Mouse (Mus musculus) ES-E14 (cell line): ENCODE results near the gene Ranbp2. TPM values are rescaled to one million over a fixed set of nuclear protein-coding genes. Genes with fewer than 3 reads are reported as not detected.

Experiments
- DNase-seq: peaks from one replicate; pipeline ENCODE4 v3.0.0-alpha.2; 2013; ENCODE audit warnings: low read depth, low spot score
- H3K27ac ChIP-seq: 2 replicates; pipeline ENCODE4 v1.5.1; 2012; ENCODE audit warnings: low read depth, mild to moderate bottlenecking, low read length, moderate library complexity, mixed read lengths; ENCODE audit not compliant: poor library complexity, insufficient read depth, severe bottlenecking
- H3K36me3 ChIP-seq: 2 replicates; pipeline ENCODE4 v1.6.1; 2012; ENCODE audit warnings: mild to moderate bottlenecking, low read length, moderate library complexity, mixed read lengths; ENCODE audit not compliant: control insufficient read depth, poor library complexity, insufficient read depth, severe bottlenecking
- H3K4me1 ChIP-seq, 2 experiments: fragments of 150-350 bp in 1 of 2; sonication (generic) in 1 of 2; 2 replicates each; pipeline ENCODE4 v1.6.1; 2012; ENCODE audit warnings: low read length in 2 of 2, mild to moderate bottlenecking in 1 of 2, mixed read lengths in 1 of 2; ENCODE audit not compliant: control insufficient read depth in 2 of 2, insufficient read depth in 2 of 2, poor library complexity in 1 of 2
- H3K4me3 ChIP-seq, 2 experiments: fragments of 150-350 bp in 1 of 2; sonication (generic) in 1 of 2; 2 replicates each; pipeline ENCODE4 v1.5.1; 2012; ENCODE audit warnings: low read length in 2 of 2, low read depth in 1 of 2, mild to moderate bottlenecking in 1 of 2, mixed read lengths in 1 of 2; ENCODE audit not compliant: insufficient read depth in 1 of 2, poor library complexity in 1 of 2, severe bottlenecking in 1 of 2
- H3K9ac ChIP-seq: 2 replicates; pipeline ENCODE4 v1.6.1; 2012; ENCODE audit warnings: low read depth, mild to moderate bottlenecking, low read length, mixed read lengths; ENCODE audit not compliant: poor library complexity, insufficient read depth, severe bottlenecking
- H3K9me3 ChIP-seq: fragments of 150-350 bp; sonication (generic); 2 replicates; pipeline ENCODE4 v1.6.1; 2012; ENCODE audit warnings: low read depth, mild to moderate bottlenecking, low read length; ENCODE audit not compliant: control insufficient read depth, insufficient read depth
- CHD2 ChIP-seq: IDR thresholded peaks from 2 replicates; pipeline ENCODE4 v1.6.1; 2014; ENCODE audit warnings: mild to moderate bottlenecking, low read depth, low read length, inconsistent platforms
- HCFC1 ChIP-seq: IDR thresholded peaks from 2 replicates; pipeline ENCODE4 v1.6.1; 2012; ENCODE audit warnings: low read length, inconsistent platforms, borderline replicate concordance; ENCODE audit not compliant: insufficient read depth
- MAFK ChIP-seq: IDR thresholded peaks from 2 replicates; pipeline ENCODE4 v1.6.1; 2014; ENCODE audit warnings: mild to moderate bottlenecking, low read depth, low read length, inconsistent platforms; ENCODE audit not compliant: insufficient read depth
- ZC3H11A ChIP-seq: IDR thresholded peaks from 2 replicates; pipeline ENCODE4 v1.6.1; 2012; ENCODE audit warnings: low read depth, mild to moderate bottlenecking, inconsistent platforms, low read length, borderline replicate concordance
- ZNF384 ChIP-seq: IDR thresholded peaks from 2 replicates; pipeline ENCODE4 v1.6.1; 2012; ENCODE audit warnings: low read depth, low read length, inconsistent platforms
- in situ Hi-C, 2 experiments: fragments of 600-800 bp; cut with MboI; formaldehyde crosslinking; loops; one replicate each; pipeline ENCODE4 v1.15.1; 2025; ENCODE audit warnings: low sequenced_read_pairs in 2 of 2, inconsistent platforms in 1 of 2; ENCODE audit not compliant: unreplicated experiment in 2 of 2
- total RNA-seq: library from RNA; depleted of rRNA; stranded (reverse); fragments of 300-350 nt; gene quantifications from 2 replicates; pipeline ENCODE4 v1.2.3, GENCODE M21; 2012

Gene Ranbp2
- total RNA-seq, 1 experiment, result 124 TPM

- peaks cover 10% of the 10 kb centered on the region for H3K36me3 ChIP-seq
- DNase-seq, result no peak
- no peak overlapping the region for H3K4me3 ChIP-seq
- no peak for TF ChIP-seq ZNF384
- TF ChIP-seq ZC3H11A, result no peak
- TF ChIP-seq HCFC1, result no peak
- TF ChIP-seq MAFK, result no peak
- no peak for TF ChIP-seq CHD2
- H3K9ac ChIP-seq, result no peak overlapping the region
- no peak overlapping the region for H3K27ac ChIP-seq
- in situ Hi-C loops, result loop anchor here in 1 of 2 experiments (25.0 kb wide), 1 partner anchor 966 kb away; no protein-coding TSS in a partner anchor
- no peaks in the 10 kb centered on the region for H3K9me3 ChIP-seq
- H3K4me1 ChIP-seq, result no peaks in the 10 kb centered on the region
These were observed 31.4 kb downstream of the Ranbp2 start for GRCm38 (mm10) chr10:58478071-58478578.

- H3K36me3 ChIP-seq, result peaks cover 12% of the 10 kb centered on the region
- no peak for TF ChIP-seq ZNF384
- TF ChIP-seq HCFC1, result no peak
- no peak for TF ChIP-seq MAFK
- TF ChIP-seq CHD2, result no peak
- no peak for TF ChIP-seq ZC3H11A
These were observed 33.3 kb downstream of the Ranbp2 start for GRCm38 (mm10) chr10:58479954-58480490.

GRCm38 (mm10) chr10:58491031-58491430, 44.3 kb downstream of the Ranbp2 start:
- no peaks in the 10 kb centered on the region for H3K9me3 ChIP-seq
- peaks cover 12% of the 10 kb centered on the region for H3K36me3 ChIP-seq
- H3K4me3 ChIP-seq, result no peak overlapping the region
- TF ChIP-seq ZNF384 (no peak), CHD2 (no peak), HCFC1 (no peak), ZC3H11A (no peak), MAFK (no peak)
- no peak for DNase-seq
- in situ Hi-C loops, result loop anchor here in 1 of 2 experiments (25.0 kb wide), 1 partner anchor 979 kb away; no protein-coding TSS in a partner anchor
- no peak overlapping the region for H3K9ac ChIP-seq
- no peak overlapping the region for H3K27ac ChIP-seq
- no peaks in the 10 kb centered on the region for H3K4me1 ChIP-seq

More at GRCm38 (mm10) chr10:58479954-58480490, 33.3 kb downstream of the Ranbp2 start:
- H3K4me3 ChIP-seq, result no peak overlapping the region
- no peaks in the 10 kb centered on the region for H3K9me3 ChIP-seq
- in situ Hi-C loops, result loop anchor here in 1 of 2 experiments (25.0 kb wide), 1 partner anchor 968 kb away; no protein-coding TSS in a partner anchor
- no peak overlapping the region for H3K27ac ChIP-seq
- H3K9ac ChIP-seq, result no peak overlapping the region
- DNase-seq, result no peak
- H3K4me1 ChIP-seq, result no peaks in the 10 kb centered on the region

GRCm38 (mm10) chr10:58495637-58496036, 48.9 kb downstream of the Ranbp2 start:
- TF ChIP-seq CHD2 (no peak), ZNF384 (no peak), MAFK (no peak), HCFC1 (no peak), ZC3H11A (no peak)
- peaks cover 0 to 3% of the 10 kb centered on the region in 2 experiments; a peak in 2 of 4 replicates for H3K4me1 ChIP-seq
- H3K9ac ChIP-seq, result no peak overlapping the region; the same call in 1 of the 2 replicates
- peaks cover 8% of the 10 kb centered on the region for H3K36me3 ChIP-seq
- in situ Hi-C loops, result loop anchor here in 1 of 2 experiments (25.0 kb wide), 1 partner anchor 983 kb away; no protein-coding TSS in a partner anchor
- H3K4me3 ChIP-seq, result no peak overlapping the region
- H3K9me3 ChIP-seq, result no peaks in the 10 kb centered on the region
- DNase-seq, result no peak
- no peak overlapping the region for H3K27ac ChIP-seq
